Mouse (Mus musculus) embryonic facial prominence, embryonic 10.5 days (tissue): Measurements from ENCODE around the gene Hmga1b. TPM values are rescaled to one million over a fixed set of nuclear protein-coding genes. Genes with fewer than 3 reads are reported as not detected.
"Not testable (repeated sequence)": the region's sequence is repeated elsewhere in the genome, so short reads cannot be mapped to it uniquely, and the experiment has no call there.

Experiments
- DNase-seq: peaks from one replicate; pipeline ENCODE4 v3.0.0-alpha.2; 2017; ENCODE audit warnings: low spot score
- H3K27ac ChIP-seq: fragments of 300-500 bp; sonication (generic); replicated peaks from 2 replicates; pipeline ENCODE4 v1.5.1; 2016; ENCODE audit warnings: mild to moderate bottlenecking
- H3K27me3 ChIP-seq: fragments of 300-500 bp; sonication (generic); replicated peaks from 2 replicates; pipeline ENCODE4 v1.6.1; 2016; ENCODE audit warnings: low read depth, mild to moderate bottlenecking; ENCODE audit not compliant: poor library complexity, severe bottlenecking
- H3K36me3 ChIP-seq: fragments of 300-500 bp; sonication (generic); replicated peaks from 2 replicates; pipeline ENCODE4 v1.6.1; 2016; ENCODE audit warnings: mild to moderate bottlenecking, moderate library complexity
- H3K4me1 ChIP-seq: fragments of 300-500 bp; sonication (generic); 2 replicates; pipeline ENCODE4 v1.6.1; 2016
- H3K4me3 ChIP-seq: fragments of 300-500 bp; sonication (generic); 2 replicates; pipeline ENCODE4 v1.5.1; 2016; ENCODE audit warnings: mild to moderate bottlenecking, moderate library complexity
- H3K9me3 ChIP-seq: fragments of 300-500 bp; sonication (generic); 2 replicates; pipeline ENCODE4 v1.6.1; 2016; ENCODE audit warnings: mild to moderate bottlenecking
- WGBS: fragments of 180-500 bp; shearing (Covaris S2); methylation state at CpG from one replicate; pipeline ENCODE4 v1.1.7; 2016; 5-methylcytosine and 5-hydroxymethylcytosine counted together
- polyA plus RNA-seq: library from polyadenylated mRNA; unstranded; fragments of >200 nt; fragmentation: Nextera tagmentation; extraction: Ambion mirVana; gene quantifications from 2 replicates; pipeline ENCODE4 v1.2.1, GENCODE M21; 2016

Hmga1b gene
- polyA plus RNA-seq, 1 experiment from 2014 or later, result 10.5 TPM

- Histone ChIP-seq H3K4me1 (peaks cover 18% of the 10 kb centered on the region), H3K9me3 (no peaks in the 10 kb centered on the region), H3K27me3 (no peaks in the 10 kb centered on the region), H3K27ac (no peak overlapping the region), H3K4me3 (peak overlapping the region; percentile 9; the same call in 1 of the 2 replicates), H3K36me3 (peaks cover 11% of the 10 kb centered on the region)
- DNase-seq, result peak; percentile 93
- WGBS, result 32% methylated on average over 15 of the region's 15 CpGs
Observed at GRCm38 (mm10) chr11:120775774-120776469, 13.3 kb downstream of the Hmga1b start.

- 40% methylated on average over 6 of the region's 6 CpGs for WGBS
- Histone ChIP-seq H3K9me3 (no peaks in the 10 kb centered on the region), H3K27ac (no peak overlapping the region), H3K4me3 (no peak overlapping the region), H3K36me3 (peaks cover 20% of the 10 kb centered on the region), H3K4me1 (peaks cover 18% of the 10 kb centered on the region), H3K27me3 (peaks cover 1% of the 10 kb centered on the region; the same call in 1 of the 2 replicates)
- DNase-seq, result no peak
Observed at GRCm38 (mm10) chr11:120777123-120777522, 14.5 kb downstream of the Hmga1b start.

- Histone ChIP-seq H3K27ac (no peak overlapping the region), H3K27me3 (peaks cover 17% of the 10 kb centered on the region), H3K9me3 (no peaks in the 10 kb centered on the region), H3K4me3 (no peak overlapping the region), H3K36me3 (peaks cover 27% of the 10 kb centered on the region), H3K4me1 (peaks cover 32% of the 10 kb centered on the region)
- no peak for DNase-seq
- WGBS, result 80% methylated on average over 1 of the region's 1 CpGs
Observed at GRCm38 (mm10) chr11:120779876-120780275, 17.3 kb downstream of the Hmga1b start.

DNA sequence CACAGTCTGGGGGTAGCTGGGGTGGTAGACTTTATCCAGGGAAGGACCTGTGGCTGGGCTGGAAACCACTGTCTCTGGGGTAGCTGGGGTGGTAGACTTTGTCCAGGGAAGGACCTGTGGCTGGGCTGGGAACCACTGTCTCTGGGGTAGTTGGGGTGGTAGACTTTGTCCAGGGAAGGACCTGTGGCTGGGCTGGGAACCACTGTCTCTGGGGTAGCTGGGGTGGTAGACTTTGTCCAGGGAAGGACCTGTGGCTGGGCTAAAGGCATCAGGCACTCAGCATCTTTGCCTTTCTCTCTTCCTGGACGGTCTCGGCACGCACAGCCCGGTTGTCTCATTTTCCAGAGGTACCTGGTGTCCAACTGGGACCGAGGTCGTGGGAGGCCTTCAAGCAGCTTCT is 18.8 kb downstream of the Hmga1b start:
- peaks cover 17% of the 10 kb centered on the region for H3K27me3 ChIP-seq
- H3K4me3 ChIP-seq, DNase-seq, H3K9me3 ChIP-seq, H3K27ac ChIP-seq: not testable (repeated sequence)
- H3K36me3 ChIP-seq, result peaks cover 40% of the 10 kb centered on the region
- H3K4me1 ChIP-seq, result peaks cover 34% of the 10 kb centered on the region
- 97% methylated on average over 6 of the region's 6 CpGs for WGBS

DNA sequence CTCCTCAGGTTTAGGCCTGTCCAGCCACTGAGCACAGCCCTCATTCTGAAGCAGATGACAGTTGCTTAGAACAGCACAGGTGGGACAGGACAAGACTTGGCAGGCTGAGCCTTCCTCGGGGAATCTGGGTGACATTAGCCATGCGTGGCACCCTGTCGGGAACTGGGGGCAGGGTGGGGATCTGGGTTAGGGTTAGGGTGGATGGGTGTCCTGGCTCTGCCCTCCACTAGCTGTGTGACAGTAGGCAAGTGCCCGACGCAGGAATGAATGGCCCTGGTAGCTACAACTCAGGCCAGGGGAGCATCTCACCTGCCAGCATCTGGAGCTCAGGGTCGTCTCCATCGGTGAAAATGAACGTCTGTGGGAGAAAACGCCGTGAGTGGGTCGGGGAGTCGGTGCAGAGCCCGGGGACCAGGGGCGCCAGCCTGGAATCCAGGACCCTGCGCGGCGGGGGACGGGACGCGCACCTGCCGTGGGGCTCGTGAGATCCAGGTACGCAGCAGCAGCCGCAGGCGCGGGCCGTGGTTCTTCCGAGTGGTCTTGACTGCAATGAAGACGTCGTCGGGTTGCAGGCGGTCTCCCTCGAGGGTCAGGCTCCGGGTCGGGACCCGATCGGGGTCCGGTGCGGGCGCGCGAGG is 21.0 kb downstream of the Hmga1b start:
- peaks cover 17% of the 10 kb centered on the region for H3K27me3 ChIP-seq
- H3K4me1 ChIP-seq, result peaks cover 27% of the 10 kb centered on the region
- no peak for DNase-seq
- WGBS, result 2% methylated on average over 42 of the region's 42 CpGs
- peak overlapping the region; percentile 87 for H3K27ac ChIP-seq
- H3K9me3 ChIP-seq, result no peaks in the 10 kb centered on the region
- H3K4me3 ChIP-seq, result peak overlapping the region; percentile 99
- H3K36me3 ChIP-seq, result peaks cover 62% of the 10 kb centered on the region

DNA sequence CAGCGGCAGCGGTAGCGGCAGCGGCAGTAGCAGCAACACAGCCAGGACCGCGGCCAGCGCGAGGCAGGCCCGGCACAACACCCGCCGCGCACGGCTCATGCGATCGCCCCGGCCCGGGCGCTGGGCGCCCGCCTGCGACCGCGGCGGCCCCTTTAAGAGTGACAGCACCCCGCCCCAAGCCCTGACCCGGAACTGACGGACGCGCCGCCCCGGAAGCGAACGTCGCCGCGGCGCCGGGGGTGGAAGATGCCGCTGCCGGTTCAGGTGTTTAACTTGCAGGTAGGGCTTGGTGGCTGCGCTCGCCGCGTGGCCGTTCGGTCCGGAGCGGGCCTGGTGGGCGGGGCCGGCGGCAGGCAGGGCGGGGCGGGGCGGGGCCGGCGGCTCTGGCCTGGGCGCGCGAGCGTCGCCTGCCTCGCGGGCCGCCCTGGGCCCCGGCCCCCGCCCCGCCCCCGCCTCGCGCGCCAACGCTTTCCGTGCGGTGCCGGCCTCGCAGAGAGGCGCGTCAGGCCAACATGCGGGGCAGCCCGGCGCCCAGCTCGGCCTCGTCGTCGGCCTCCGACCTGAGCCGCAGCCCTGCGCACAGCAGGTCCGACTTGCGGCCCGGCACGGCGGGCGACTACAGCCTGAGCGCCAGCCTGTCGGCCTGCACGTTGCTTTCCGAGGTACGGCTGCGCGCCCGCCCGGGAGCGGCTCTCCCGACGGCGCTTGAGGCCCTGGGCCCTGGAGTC is 21.6 kb downstream of the Hmga1b start, which contains the start of the genes Rfng and Gps1:
Gene Rfng (minus strand): TSS at position 144 of the 728 bp plus-strand sequence.
Gene Gps1 (plus strand): TSS at position 209 of the 728 bp plus-strand sequence.
- H3K4me1 ChIP-seq, result peaks cover 27% of the 10 kb centered on the region
- H3K4me3 ChIP-seq, result peak within 1 kb of the TSS; percentile 99
- H3K36me3 ChIP-seq, result peaks cover 67% of the 10 kb centered on the region
- H3K9me3 ChIP-seq, result no peaks in the 10 kb centered on the region
- peak within 1 kb of the TSS; percentile 87 for H3K27ac ChIP-seq
- WGBS, result under 1% methylated on average over 107 of the region's 107 CpGs
- peaks cover 17% of the 10 kb centered on the region for H3K27me3 ChIP-seq
- DNase-seq, result peak; percentile 89

DNA sequence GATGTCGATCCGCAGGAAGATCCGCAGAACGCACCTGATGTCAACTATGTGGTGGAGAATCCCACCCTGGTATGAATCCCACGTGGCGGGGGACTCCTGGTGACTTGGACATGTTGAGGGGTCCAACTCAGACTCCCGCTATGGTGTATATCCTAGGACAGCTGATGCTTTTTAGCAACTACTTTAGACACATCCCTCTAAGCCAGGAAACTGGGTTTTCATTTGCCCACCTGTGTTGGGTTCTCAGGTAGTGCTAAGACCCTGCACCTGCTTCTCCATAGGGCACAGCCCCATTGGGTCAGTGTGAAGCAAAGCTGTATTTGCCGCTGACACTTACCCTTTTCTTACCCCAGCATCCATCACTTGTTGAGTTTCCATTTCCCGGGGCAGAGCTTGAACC is 22.6 kb downstream of the Hmga1b start:
- no peaks in the 10 kb centered on the region for H3K9me3 ChIP-seq
- H3K36me3 ChIP-seq, result peaks cover 73% of the 10 kb centered on the region
- peak overlapping the region; percentile 87; the same call in 1 of the 2 replicates for H3K27ac ChIP-seq
- DNase-seq, result no peak
- H3K27me3 ChIP-seq, result peaks cover 17% of the 10 kb centered on the region
- peaks cover 27% of the 10 kb centered on the region for H3K4me1 ChIP-seq
- H3K4me3 ChIP-seq, result peak overlapping the region; percentile 99
- WGBS, result 43% methylated on average over 9 of the region's 9 CpGs

DNA sequence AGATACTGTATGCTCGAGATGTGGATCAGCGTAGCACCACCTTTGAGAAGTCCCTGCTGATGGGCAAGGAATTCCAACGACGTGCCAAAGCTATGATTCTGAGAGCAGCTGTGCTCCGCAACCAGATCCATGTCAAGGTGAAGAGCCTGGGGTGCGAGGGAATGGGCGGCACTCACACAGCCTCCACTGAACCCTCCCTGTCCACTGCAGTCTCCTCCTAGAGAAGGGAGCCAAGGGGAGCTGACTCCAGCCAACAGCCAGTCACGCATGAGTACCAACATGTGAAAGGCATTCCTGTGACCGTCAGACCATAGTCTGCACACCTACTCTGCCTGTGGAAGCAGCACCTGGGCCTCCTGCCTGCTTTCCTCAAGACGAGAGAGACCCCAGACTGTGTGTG is 25.9 kb downstream of the Hmga1b start:
- H3K9me3 ChIP-seq, H3K27ac ChIP-seq, DNase-seq, H3K27me3 ChIP-seq, H3K4me3 ChIP-seq: not testable (repeated sequence)
- Histone ChIP-seq H3K4me1 (peaks cover 19% of the 10 kb centered on the region), H3K36me3 (peaks cover 82% of the 10 kb centered on the region)
- 87% methylated on average over 10 of the region's 10 CpGs for WGBS

GRCm38 (mm10) chr11:120789355-120789754 is 26.8 kb downstream of the Hmga1b start:
- DNase-seq, result no peak
- peaks cover 91% of the 10 kb centered on the region for H3K36me3 ChIP-seq
- WGBS, result 84% methylated on average over 4 of the region's 4 CpGs

DNA sequence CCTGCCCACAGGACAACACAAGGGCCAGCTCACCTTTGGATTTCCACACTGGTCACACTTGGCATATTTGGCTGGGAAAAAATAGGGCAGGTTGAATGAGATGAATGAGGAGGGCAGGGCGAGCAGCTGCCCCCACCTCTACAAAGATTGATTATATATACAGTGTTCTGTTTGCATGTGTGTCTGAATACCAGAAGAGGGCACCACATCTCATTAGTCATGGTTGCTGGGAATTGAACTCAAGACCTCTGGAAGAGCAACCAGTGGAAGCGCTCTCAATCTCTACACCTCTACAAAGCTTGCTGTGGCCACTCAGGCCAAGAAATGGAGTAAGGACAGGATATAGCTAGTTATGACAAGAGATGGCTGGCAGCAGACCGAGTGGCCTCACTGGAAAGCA is 27.2 kb downstream of the Hmga1b start:
- no peak overlapping the region for H3K27ac ChIP-seq
- peaks cover 16% of the 10 kb centered on the region for H3K4me1 ChIP-seq
- DNase-seq, result no peak
- peaks cover 96% of the 10 kb centered on the region for H3K36me3 ChIP-seq
- H3K9me3 ChIP-seq, result no peaks in the 10 kb centered on the region
- WGBS, result 88% methylated on average over 3 of the region's 3 CpGs
- no peaks in the 10 kb centered on the region for H3K27me3 ChIP-seq
- no peak overlapping the region for H3K4me3 ChIP-seq

More at GRCm38 (mm10) chr11:120789355-120789754, 26.8 kb downstream of the Hmga1b start:
- no peak overlapping the region for H3K27ac ChIP-seq
- H3K4me3 ChIP-seq, result no peak overlapping the region
- H3K4me1 ChIP-seq, result peaks cover 16% of the 10 kb centered on the region
- no peaks in the 10 kb centered on the region for H3K27me3 ChIP-seq
- no peaks in the 10 kb centered on the region for H3K9me3 ChIP-seq

- Histone ChIP-seq H3K27me3 (no peaks in the 10 kb centered on the region), H3K27ac (no peak overlapping the region), H3K9me3 (no peaks in the 10 kb centered on the region), H3K4me3 (no peak overlapping the region), H3K4me1 (peaks cover 19% of the 10 kb centered on the region), H3K36me3 (peaks cover 71% of the 10 kb centered on the region)
- DNase-seq, result no peak
- WGBS, result 92% methylated on average over 9 of the region's 9 CpGs
Observed at GRCm38 (mm10) chr11:120792652-120793051, 30.1 kb downstream of the Hmga1b start.

GRCm38 (mm10) chr11:120795756-120796613 is 33.4 kb downstream of the Hmga1b start, which contains the start of gene Dus1l:
Gene Dus1l (minus strand): TSS chr11:120796403.
- no peaks in the 10 kb centered on the region for H3K27me3 ChIP-seq
- H3K4me3 ChIP-seq, result peak within 1 kb of the TSS; percentile 90
- peak; percentile 97 for DNase-seq
- peaks cover 32% of the 10 kb centered on the region for H3K4me1 ChIP-seq
- 2% methylated on average over 59 of the region's 59 CpGs for WGBS
- H3K9me3 ChIP-seq, result no peaks in the 10 kb centered on the region
- peak within 1 kb of the TSS; percentile 89 for H3K27ac ChIP-seq
- H3K36me3 ChIP-seq, result peaks cover 39% of the 10 kb centered on the region
